Mouse (Mus musculus) cortical plate, adult 2 months (tissue): ENCODE measurements around the gene Acvr2b.

Source experiments
- CTCF ChIP-seq: fragments of 200-500 bp; IDR thresholded peaks from 2 replicates; pipeline ENCODE4 v1.5.1; 2011; ENCODE audit warnings: mild to moderate bottlenecking, control low read depth, low read length; ENCODE audit not compliant: insufficient read depth; ENCODE audit errors: extremely low read depth
- POLR2A ChIP-seq: fragments of 200-500 bp; IDR thresholded peaks from 2 replicates; pipeline ENCODE4 v1.6.1; 2011; ENCODE audit warnings: mild to moderate bottlenecking, low read length, control low read depth; ENCODE audit not compliant: insufficient read depth; ENCODE audit errors: extremely low read depth

DNA sequence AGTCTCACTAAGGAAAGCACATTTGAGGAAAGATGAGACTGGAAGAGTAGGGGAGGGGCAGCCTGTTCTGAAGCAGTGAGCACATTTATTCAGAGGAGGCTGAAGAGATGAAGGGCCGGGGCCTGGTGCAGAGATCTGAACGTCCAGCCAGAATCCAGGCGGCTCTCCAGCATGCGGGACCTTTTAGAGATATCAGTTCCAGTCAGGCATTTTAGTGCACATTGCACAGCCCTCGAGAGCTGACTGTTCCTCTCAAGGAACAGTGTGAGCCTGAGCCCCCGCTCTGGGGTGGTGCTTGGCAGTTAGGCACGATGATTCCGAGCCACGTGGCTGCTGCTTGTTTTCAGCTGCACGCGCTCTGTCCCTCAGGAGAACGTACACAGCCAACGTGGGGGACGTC, 55.2 kb downstream of the Acvr2b start:
- TF ChIP-seq POLR2A: no peak
- no peak for TF ChIP-seq CTCF
